Mouse (Mus musculus) liver, embryonic 14.5 days (tissue): ENCODE measurements around the gene Dnaaf2. TPM values are rescaled to one million over a fixed set of nuclear protein-coding genes. Genes with fewer than 3 reads are reported as not detected.
"Not testable (repeated sequence)": the region's sequence is repeated elsewhere in the genome, so short reads cannot be mapped to it uniquely, and the experiment has no call there.

Experiments used
- ATAC-seq: fragments of 200-750 bp; cut with Nextera tagmentation; 2 replicates; pipeline ENCODE4 v1.8.0; 2017; ENCODE audit warnings: moderate number of reproducible peaks, mild to moderate bottlenecking, moderate library complexity; ENCODE audit not compliant: insufficient read depth
- DNase-seq, 3 experiments: peaks; one replicate each; pipeline ENCODE4 v3.0.0-alpha.2; 2012 to 2013; ENCODE audit warnings: low read depth in 3 of 3, low spot score in 3 of 3
- H3K27ac ChIP-seq: fragments of 300-500 bp; sonication (generic); 2 replicates; pipeline ENCODE4 v1.5.1; 2014; ENCODE audit warnings: moderate library complexity, mild to moderate bottlenecking, control low read depth, inconsistent platforms
- H3K27me3 ChIP-seq: fragments of 300-500 bp; sonication (generic); 2 replicates; pipeline ENCODE4 v1.6.1; 2014; ENCODE audit warnings: mild to moderate bottlenecking, low read length, moderate library complexity; ENCODE audit not compliant: control insufficient read depth, insufficient read depth
- H3K36me3 ChIP-seq: fragments of 300-500 bp; sonication (generic); replicated peaks from 2 replicates; pipeline ENCODE4 v1.6.1; 2014; ENCODE audit warnings: low read depth; ENCODE audit not compliant: control insufficient read depth, insufficient read depth
- H3K4me1 ChIP-seq, 2 experiments: fragments of 200-500 bp in 1 of 2; fragments of 300-500 bp in 1 of 2; sonication (generic) in 1 of 2; replicated peaks; 2 replicates each; pipeline ENCODE4 v1.6.1; 2012 to 2014; ENCODE audit warnings: antibody characterized with exemption in 1 of 2, inconsistent platforms in 1 of 2, low read length in 1 of 2; ENCODE audit not compliant: control insufficient read depth in 2 of 2, insufficient read depth in 2 of 2
- H3K4me2 ChIP-seq: fragments of 300-500 bp; sonication (generic); 2 replicates; pipeline ENCODE4 v1.6.1; 2014; ENCODE audit warnings: low read depth, mild to moderate bottlenecking, control low read depth, moderate library complexity
- H3K4me3 ChIP-seq, 2 experiments: fragments of 200-500 bp in 1 of 2; fragments of 300-500 bp in 1 of 2; sonication (generic) in 1 of 2; 2 replicates each; pipeline ENCODE4 v1.5.1; 2012 to 2014; ENCODE audit warnings: low read depth in 2 of 2, low read length in 2 of 2, mild to moderate bottlenecking in 2 of 2, control low read depth in 1 of 2, inconsistent platforms in 1 of 2, moderate library complexity in 1 of 2; ENCODE audit not compliant: insufficient read depth in 1 of 2
- H3K9ac ChIP-seq: fragments of 300-500 bp; sonication (generic); replicated peaks from 2 replicates; pipeline ENCODE4 v1.6.1; 2014; ENCODE audit warnings: mild to moderate bottlenecking, control low read depth, moderate library complexity
- H3K9me3 ChIP-seq: fragments of 300-500 bp; sonication (generic); 2 replicates; pipeline ENCODE4 v1.6.1; 2016; ENCODE audit warnings: low read length, mixed read lengths; ENCODE audit not compliant: control insufficient read depth
- CTCF ChIP-seq: IDR thresholded peaks from 2 replicates; pipeline ENCODE4 v1.5.1; 2016; ENCODE audit warnings: antibody characterized with exemption, low read depth, control low read depth
- EP300 ChIP-seq: IDR thresholded peaks from 2 replicates; pipeline ENCODE4 v1.6.1; 2016; ENCODE audit warnings: antibody characterized with exemption, low read depth
- WGBS: fragments of 180-500 bp; shearing (Covaris S2); extraction: QIAGEN DNeasy Blood & Tissue Kit; methylation state at CpG from one replicate; pipeline ENCODE4 v1.1.7; 2014; ENCODE audit not compliant: insufficient replicate concordance; 5-methylcytosine and 5-hydroxymethylcytosine counted together
- polyA plus RNA-seq, 2 experiments: library from polyadenylated mRNA; depleted of rRNA in 1 of 2; stranded (reverse) in 1 of 2; unstranded in 1 of 2; fragments of >200 nt; fragmentation: Nextera tagmentation in 1 of 2; extraction: Ambion mirVana in 1 of 2; gene quantifications; 2 replicates each; pipeline versions ENCODE4 v1.2.1 to v1.2.3; 2012 to 2014

Gene Dnaaf2
- polyA plus RNA-seq, 2 experiments = 2.8 to 2.9 TPM

- TF ChIP-seq CTCF (no peak), EP300 (no peak)
- Histone ChIP-seq H3K4me2 (no peak overlapping the region), H3K27me3 (no peaks in the 10 kb centered on the region), H3K27ac (no peak overlapping the region), H3K4me1 (peaks cover 8 to 13% of the 10 kb centered on the region in 2 experiments), H3K36me3 (peaks cover 29% of the 10 kb centered on the region), H3K9me3 (no peaks in the 10 kb centered on the region), H3K4me3 (no peak overlapping the region), H3K9ac (no peak overlapping the region; the same call in 1 of the 2 replicates)
- WGBS = 83% methylated on average over 2 of the region's 2 CpGs
- ATAC-seq (no peak), DNase-seq (no peak)
These were observed 26.9 kb downstream of the Dnaaf2 start for GRCm38 (mm10) chr12:69171307-69171706.

- DNase-seq (peak; percentile 67 to 75 (median 71)), ATAC-seq (peak; percentile 92)
- H3K27ac ChIP-seq = peak within 1 kb of the TSS; percentile 61
- H3K4me3 ChIP-seq = peak within 1 kb of the TSS; percentile 77 to 92
- peaks cover 12% of the 10 kb centered on the region for H3K36me3 ChIP-seq
- H3K9ac ChIP-seq = peak within 1 kb of the TSS; percentile 84
- H3K9me3 ChIP-seq = no peaks in the 10 kb centered on the region
- no peaks in the 10 kb centered on the region for H3K27me3 ChIP-seq
- H3K4me2 ChIP-seq = peak within 1 kb of the TSS; percentile 81
- H3K4me1 ChIP-seq = peaks cover 12 to 18% of the 10 kb centered on the region in 2 experiments
- TF ChIP-seq CTCF (peak; percentile 44), EP300 (peak; percentile 79)
- WGBS = under 1% methylated on average over 40 of the region's 40 CpGs
These were observed 29.6 kb downstream of the Dnaaf2 start, which contains the start of gene Lrr1 for GRCm38 (mm10) chr12:69168461-69169106. Lrr1 (plus strand) TSS chr12:69168814.

DNA sequence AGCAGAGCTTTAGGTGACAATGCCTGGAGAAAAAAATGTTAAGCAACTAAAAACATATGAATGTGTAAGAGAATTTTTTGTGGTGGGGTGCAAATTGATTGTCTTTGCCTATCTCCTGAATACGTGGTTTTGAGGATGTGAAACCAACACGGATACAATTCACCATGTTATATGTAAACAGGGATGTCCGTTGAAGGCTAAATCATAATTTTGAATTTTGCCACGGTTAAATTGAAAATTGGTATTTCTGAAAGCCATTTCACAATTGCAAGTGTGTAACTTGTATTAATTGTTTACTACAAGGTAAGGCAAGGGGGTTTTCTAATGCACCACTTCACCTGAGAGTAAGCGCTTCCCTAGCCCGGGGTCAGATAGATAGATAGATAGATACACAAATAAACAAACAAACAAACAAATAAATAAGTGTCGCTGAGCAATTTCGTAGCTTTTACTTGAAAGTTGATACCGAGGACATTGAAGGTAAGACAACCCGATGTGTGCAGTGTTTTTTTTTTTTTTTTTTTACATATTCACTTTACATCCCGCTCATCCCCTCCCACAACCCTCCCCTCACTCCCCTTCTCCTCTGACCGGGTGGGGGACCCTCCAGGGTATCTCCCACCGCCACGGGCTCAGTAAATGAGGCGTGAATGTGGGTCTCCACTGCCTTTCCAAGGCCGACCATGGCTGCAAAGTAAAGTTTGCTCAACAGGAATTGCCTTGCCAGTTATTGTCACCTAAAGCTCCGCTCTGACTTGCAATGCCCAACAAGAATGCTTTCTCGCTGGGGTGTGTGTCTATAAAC is 30.4 kb downstream of the Dnaaf2 start:
- peak overlapping the region; percentile 81 for H3K4me2 ChIP-seq
- 9% methylated on average over 18 of the region's 18 CpGs for WGBS
- no peak overlapping the region; the same call in 1 of the 2 replicates for H3K27ac ChIP-seq
- TF ChIP-seq CTCF (no peak), EP300 (no peak)
- peak overlapping the region; percentile 84 for H3K9ac ChIP-seq
- DNase-seq = no peak
- no peaks in the 10 kb centered on the region for H3K27me3 ChIP-seq
- peak overlapping the region; percentile 77 to 92 for H3K4me3 ChIP-seq
- peaks cover 12 to 18% of the 10 kb centered on the region in 2 experiments for H3K4me1 ChIP-seq
- H3K9me3 ChIP-seq = no peaks in the 10 kb centered on the region
- no peak; the same call in 1 of the 2 replicates for ATAC-seq
- peaks cover 6% of the 10 kb centered on the region for H3K36me3 ChIP-seq

- H3K4me3 ChIP-seq = 0 out of 4 replicates have a peak overlapping the region, but pooled peaks of 1 of the 2 experiments have one; percentile 92
- not testable (repeated sequence) for H3K27ac ChIP-seq, H3K9ac ChIP-seq, ATAC-seq, DNase-seq, H3K27me3 ChIP-seq, H3K36me3 ChIP-seq, H3K9me3 ChIP-seq, H3K4me2 ChIP-seq
- WGBS = 74% methylated on average over 8 of the region's 8 CpGs
- H3K4me1 ChIP-seq = peaks cover 12 to 18% of the 10 kb centered on the region in 2 experiments
These were observed 31.2 kb downstream of the Dnaaf2 start for GRCm38 (mm10) chr12:69166861-69167581.
